Mouse (Mus musculus): ENCODE results near the gene Ccr6. TPM values are rescaled to one million over a fixed set of nuclear protein-coding genes. Genes with fewer than 3 reads are reported as not detected.

Ccr6 gene
- polyA plus RNA-seq, 1 experiment from 2014 or later, result 0.46 TPM

GRCm38 (mm10) chr17:8228622-8229021, 7.2 kb upstream of the Ccr6 start:
- Histone ChIP-seq H3K36me3 (ENCODE audit: control insufficient read depth, insufficient read depth) (no peaks in the 10 kb centered on the region), H3K4me3 (ENCODE audit: low read depth, low read length) (no peak overlapping the region), H3K9me3 (ENCODE audit: control insufficient read depth) (no peaks in the 10 kb centered on the region), H3K27ac (ENCODE audit: low read depth, low read length) (no peak overlapping the region), H3K4me2 (replicated peaks; ENCODE audit: low read depth) (no peak overlapping the region), H3K27me3 (replicated peaks; ENCODE audit: control insufficient read depth, insufficient read depth, low read length) (no peaks in the 10 kb centered on the region), H3K9ac (ENCODE audit: low read depth, low read length) (no peak overlapping the region), H3K4me1 (replicated peaks; ENCODE audit: control insufficient read depth, insufficient read depth, low read length) (no peaks in the 10 kb centered on the region)
- no peak for TF ChIP-seq CTCF (IDR thresholded peaks at IDR 0.05; ENCODE audit: low read depth)
- ATAC-seq, result no peak
- 26% methylated on average over 9 of the region's 9 CpGs for WGBS

GRCm38 (mm10) chr17:8229607-8230006, 6.2 kb upstream of the Ccr6 start:
- no peaks in the 10 kb centered on the region for H3K9me3 ChIP-seq (ENCODE audit: control insufficient read depth)
- WGBS, result 82% methylated on average over 3 of the region's 3 CpGs
- H3K36me3 ChIP-seq (ENCODE audit: control insufficient read depth, insufficient read depth), result no peaks in the 10 kb centered on the region
- no peak overlapping the region for H3K9ac ChIP-seq (ENCODE audit: low read depth, low read length)
- H3K27me3 ChIP-seq (replicated peaks; ENCODE audit: control insufficient read depth, insufficient read depth, low read length), result no peaks in the 10 kb centered on the region
- no peak for TF ChIP-seq CTCF (IDR thresholded peaks at IDR 0.05; ENCODE audit: low read depth)
- no peak for ATAC-seq
- H3K4me3 ChIP-seq (ENCODE audit: low read depth, low read length), result no peak overlapping the region
- no peaks in the 10 kb centered on the region for H3K4me1 ChIP-seq (replicated peaks; ENCODE audit: control insufficient read depth, insufficient read depth, low read length)
- H3K4me2 ChIP-seq (replicated peaks; ENCODE audit: low read depth), result no peak overlapping the region
- H3K27ac ChIP-seq (ENCODE audit: low read depth, low read length), result no peak overlapping the region

DNA sequence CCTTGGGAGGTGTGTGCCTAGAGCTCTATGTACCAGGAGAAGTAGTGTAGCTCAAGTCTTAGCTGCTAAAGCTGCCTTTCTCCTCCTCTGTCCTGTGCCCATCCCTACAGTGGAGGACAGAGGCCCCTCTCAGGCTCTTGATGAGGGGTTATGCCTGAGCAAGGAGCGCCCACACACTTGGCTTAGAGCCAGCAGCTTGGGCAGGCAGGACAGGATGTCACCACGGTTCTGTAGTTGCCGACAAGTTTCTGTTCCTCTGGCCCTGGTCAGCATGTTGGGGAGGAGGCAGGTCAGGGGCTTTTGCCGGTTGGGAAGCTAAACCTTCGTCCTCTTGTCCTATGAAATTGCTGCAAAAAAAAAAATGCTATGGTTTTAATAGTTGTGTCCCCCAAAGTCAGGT, 3.8 kb upstream of the Ccr6 start:
- H3K9ac ChIP-seq (ENCODE audit: low read depth, low read length), result no peak overlapping the region
- no peak for ATAC-seq
- H3K4me3 ChIP-seq (ENCODE audit: low read depth, low read length), result no peak overlapping the region
- 0 out of 2 replicates have a peak, but pooled peaks cover 8% of the 10 kb centered on the region for H3K27me3 ChIP-seq (replicated peaks; ENCODE audit: control insufficient read depth, insufficient read depth, low read length)
- H3K4me2 ChIP-seq (replicated peaks; ENCODE audit: low read depth), result no peak overlapping the region
- H3K27ac ChIP-seq (ENCODE audit: low read depth, low read length), result no peak overlapping the region
- H3K4me1 ChIP-seq (replicated peaks; ENCODE audit: control insufficient read depth, insufficient read depth, low read length), result no peaks in the 10 kb centered on the region
- 58% methylated on average over 5 of the region's 5 CpGs for WGBS
- H3K36me3 ChIP-seq (ENCODE audit: control insufficient read depth, insufficient read depth), result no peaks in the 10 kb centered on the region
- H3K9me3 ChIP-seq (ENCODE audit: control insufficient read depth), result no peaks in the 10 kb centered on the region
- TF ChIP-seq CTCF (IDR thresholded peaks at IDR 0.05; ENCODE audit: low read depth), result no peak

- Histone ChIP-seq H3K4me3 (ENCODE audit: low read depth, low read length) (no peak overlapping the region), H3K36me3 (ENCODE audit: control insufficient read depth, insufficient read depth) (no peaks in the 10 kb centered on the region), H3K9me3 (ENCODE audit: control insufficient read depth) (no peaks in the 10 kb centered on the region), H3K9ac (ENCODE audit: low read depth, low read length) (no peak overlapping the region), H3K27me3 (replicated peaks; ENCODE audit: control insufficient read depth, insufficient read depth, low read length) (0 out of 2 replicates have a peak, but pooled peaks cover 8% of the 10 kb centered on the region), H3K27ac (ENCODE audit: low read depth, low read length) (no peak overlapping the region), H3K4me2 (replicated peaks; ENCODE audit: low read depth) (no peak overlapping the region), H3K4me1 (replicated peaks; ENCODE audit: control insufficient read depth, insufficient read depth, low read length) (no peaks in the 10 kb centered on the region)
- TF ChIP-seq CTCF (IDR thresholded peaks at IDR 0.05; ENCODE audit: low read depth), result no peak
- no peak for ATAC-seq
- 57% methylated on average over 15 of the region's 15 CpGs for WGBS
These were observed 2.1 kb upstream of the Ccr6 start for GRCm38 (mm10) chr17:8233618-8234214.

GRCm38 (mm10) chr17:8234537-8234936, 1.3 kb upstream of the Ccr6 start:
- H3K9ac ChIP-seq (ENCODE audit: low read depth, low read length), result no peak overlapping the region
- H3K27ac ChIP-seq (ENCODE audit: low read depth, low read length), result no peak overlapping the region
- no peak overlapping the region for H3K4me2 ChIP-seq (replicated peaks; ENCODE audit: low read depth)
- no peaks in the 10 kb centered on the region for H3K4me1 ChIP-seq (replicated peaks; ENCODE audit: control insufficient read depth, insufficient read depth, low read length)
- no peaks in the 10 kb centered on the region for H3K9me3 ChIP-seq (ENCODE audit: control insufficient read depth)
- 84% methylated on average over 4 of the region's 4 CpGs for WGBS
- ATAC-seq, result no peak
- TF ChIP-seq CTCF (IDR thresholded peaks at IDR 0.05; ENCODE audit: low read depth), result no peak
- H3K27me3 ChIP-seq (replicated peaks; ENCODE audit: control insufficient read depth, insufficient read depth, low read length), result 0 out of 2 replicates have a peak, but pooled peaks cover 8% of the 10 kb centered on the region
- H3K36me3 ChIP-seq (ENCODE audit: control insufficient read depth, insufficient read depth), result no peaks in the 10 kb centered on the region
- H3K4me3 ChIP-seq (ENCODE audit: low read depth, low read length), result no peak overlapping the region

- H3K4me2 ChIP-seq (replicated peaks; ENCODE audit: low read depth), result no peak overlapping the region
- H3K4me1 ChIP-seq (replicated peaks; ENCODE audit: control insufficient read depth, insufficient read depth, low read length), result no peaks in the 10 kb centered on the region
- no peak for ATAC-seq
- H3K9me3 ChIP-seq (ENCODE audit: control insufficient read depth), result no peaks in the 10 kb centered on the region
- no peak for TF ChIP-seq CTCF (IDR thresholded peaks at IDR 0.05; ENCODE audit: low read depth)
- 73% methylated on average over 15 of the region's 15 CpGs for WGBS
- H3K27ac ChIP-seq (ENCODE audit: low read depth, low read length), result no peak overlapping the region
- H3K9ac ChIP-seq (ENCODE audit: low read depth, low read length), result no peak overlapping the region
- H3K36me3 ChIP-seq (ENCODE audit: control insufficient read depth, insufficient read depth), result no peaks in the 10 kb centered on the region
- H3K27me3 ChIP-seq (replicated peaks; ENCODE audit: control insufficient read depth, insufficient read depth, low read length), result 0 out of 2 replicates have a peak, but pooled peaks cover 8% of the 10 kb centered on the region
- H3K4me3 ChIP-seq (ENCODE audit: low read depth, low read length), result no peak overlapping the region
These were observed 2.3 kb downstream of the Ccr6 start for GRCm38 (mm10) chr17:8238012-8238710.
